Mouse (Mus musculus) retina, embryonic 14.5 days (tissue): ENCODE measurements around the gene Gm3043.
"Not testable (repeated sequence)": the region's sequence is repeated elsewhere in the genome, so short reads cannot be mapped to it uniquely, and the experiment has no call there.

ENCODE experiments used
- DNase-seq: peaks from one replicate; pipeline ENCODE4 v3.0.0-alpha.2; 2015; ENCODE audit warnings: low spot score

The Gm3043 gene

DNA sequence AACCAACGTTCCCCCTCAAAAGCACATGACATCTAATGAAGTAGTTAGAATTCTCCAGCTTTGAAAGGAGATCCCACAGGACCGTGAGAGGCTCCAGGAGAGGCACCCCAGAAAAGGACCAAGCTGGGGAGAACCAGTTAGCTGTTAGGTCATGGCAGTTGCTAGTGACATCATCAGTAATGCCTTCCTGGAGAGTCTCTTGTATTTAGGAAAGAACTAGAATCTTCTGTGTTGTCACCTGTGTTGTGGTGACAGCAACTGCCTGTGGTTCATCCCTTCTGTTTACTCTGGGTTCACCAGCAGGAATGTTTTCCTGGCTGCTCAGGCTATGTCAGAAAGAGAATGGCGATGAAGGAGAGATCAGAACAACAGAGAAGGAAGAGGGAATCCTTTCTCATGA lies at the start of gene Gm3043:
Gm3043 (plus strand) TSS at position 301 of the 400 bp plus-strand sequence.
- not testable (repeated sequence) for DNase-seq

DNA sequence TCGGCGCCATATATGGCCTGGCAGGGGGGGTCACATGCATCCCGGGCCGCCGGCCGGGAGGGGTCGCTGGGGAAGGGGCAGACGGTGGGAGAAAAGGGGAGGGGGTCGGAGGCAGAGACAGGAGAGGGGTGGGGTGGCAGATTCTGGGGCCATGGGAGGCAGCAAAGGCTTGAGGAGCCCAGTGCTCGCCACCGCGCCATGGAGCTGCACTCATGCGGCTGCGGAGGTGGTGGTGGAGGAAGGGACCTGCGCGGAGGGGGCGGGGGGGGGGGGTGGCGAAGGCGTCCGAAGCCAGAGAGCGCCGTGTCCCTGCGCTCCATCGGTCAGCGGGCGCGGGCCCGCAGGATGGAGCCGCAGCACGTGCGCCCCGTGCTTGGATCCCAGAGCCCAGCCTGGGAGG lies 36.9 kb upstream of the Gm3043 start, which contains the start of gene Gm3020:
Gm3020 (plus strand) TSS at position 301 of the 400 bp plus-strand sequence.
- not testable (repeated sequence) for DNase-seq
